Mouse (Mus musculus) adipocyte (in vitro differentiated cells): ENCODE results near the gene Atf7ip.
A peak's percentile ranks its signal among the peaks of the same experiment; 100 is the strongest.

Experiments
- DNase-seq: peaks from one replicate; pipeline ENCODE4 v3.0.0-alpha.2; 2016; ENCODE audit warnings: low spot score

Atf7ip gene

DNA sequence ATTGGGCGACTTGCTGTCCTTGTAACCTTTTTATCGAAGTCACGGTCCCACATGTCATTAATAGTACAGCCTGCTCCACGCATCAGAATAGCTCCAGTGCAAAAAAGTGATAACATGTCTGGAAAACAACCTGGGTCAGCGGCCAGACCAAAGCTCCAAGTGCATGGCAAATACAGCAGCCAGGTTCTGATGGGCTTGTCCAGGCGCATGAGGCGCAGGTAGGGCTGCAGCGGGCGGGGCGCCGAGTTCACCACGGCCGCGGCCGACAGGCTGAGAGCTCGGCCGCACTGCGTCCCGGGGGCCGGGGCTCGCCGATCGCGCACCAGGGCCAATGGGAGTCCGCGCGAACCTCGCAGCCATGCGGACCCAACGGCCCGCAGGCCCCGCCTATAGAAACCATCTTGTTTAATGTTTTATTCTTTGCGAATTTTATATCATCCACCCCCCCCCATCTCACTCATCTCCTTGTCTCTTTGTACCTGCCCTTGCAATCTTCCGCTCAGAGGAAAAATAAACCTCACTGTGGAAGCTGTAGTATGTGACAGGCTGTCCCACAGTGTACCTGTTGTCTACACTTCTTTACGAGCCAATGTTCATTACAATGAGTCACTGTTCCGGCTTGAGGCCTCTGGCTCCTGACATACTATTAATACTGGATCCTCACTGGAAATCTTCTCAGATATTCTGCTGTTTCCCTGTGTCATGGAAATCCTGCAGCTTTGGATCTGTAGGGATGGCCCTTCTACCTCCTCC, 19.0 kb upstream of the Atf7ip start:
- DNase-seq = no peak

GRCm38 (mm10) chr6:136487554-136487950, 18.4 kb upstream of the Atf7ip start:
- DNase-seq = no peak

GRCm38 (mm10) chr6:136489899-136490298, 16.1 kb upstream of the Atf7ip start:
- no peak for DNase-seq

DNA sequence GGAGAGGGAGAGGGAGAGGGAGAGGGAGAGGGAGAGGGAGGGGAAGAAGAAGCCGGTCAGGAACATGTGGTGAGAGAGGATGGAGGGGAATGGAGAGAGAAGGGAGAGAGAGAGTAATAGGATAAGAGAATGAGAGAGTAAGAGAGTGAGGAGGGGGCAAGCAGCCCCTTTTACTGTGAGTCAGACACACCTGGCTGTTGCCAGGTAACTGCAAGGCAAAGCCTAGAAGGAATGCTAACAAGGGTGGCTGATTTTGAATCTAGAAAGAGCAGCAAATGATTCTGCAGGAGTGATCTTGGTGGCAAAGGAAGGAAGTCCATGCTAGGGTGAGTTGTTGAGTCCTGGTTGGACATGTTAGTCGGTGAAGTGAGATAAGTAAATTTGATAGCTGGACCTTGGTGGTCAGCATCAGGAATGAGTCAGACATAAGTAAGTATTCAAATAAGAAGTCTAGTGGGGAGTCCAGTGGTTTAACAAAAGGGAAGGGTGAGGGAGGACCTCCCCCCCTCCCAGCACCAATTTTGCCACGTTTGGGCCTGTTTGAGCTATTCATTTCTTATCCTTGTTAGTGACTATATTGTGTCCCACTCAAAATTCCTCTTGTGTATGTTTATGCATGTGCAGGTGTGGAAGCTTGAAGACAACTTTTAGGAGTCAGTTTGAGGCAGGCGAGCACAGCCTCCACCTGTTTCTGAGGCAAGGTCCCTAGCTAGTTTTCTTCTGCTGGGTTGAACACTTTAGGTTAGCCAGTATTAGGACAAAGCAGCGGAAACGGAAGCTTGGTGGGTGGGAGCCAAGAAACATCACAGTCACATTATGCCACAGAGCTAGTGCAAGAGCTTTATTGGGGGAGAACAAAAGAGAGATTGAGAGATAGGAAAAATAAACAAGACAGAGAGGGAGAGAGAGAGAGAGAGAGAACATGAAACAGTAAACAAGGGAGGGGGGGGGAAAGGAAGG, 15.2 kb upstream of the Atf7ip start:
- DNase-seq = no peak

DNA sequence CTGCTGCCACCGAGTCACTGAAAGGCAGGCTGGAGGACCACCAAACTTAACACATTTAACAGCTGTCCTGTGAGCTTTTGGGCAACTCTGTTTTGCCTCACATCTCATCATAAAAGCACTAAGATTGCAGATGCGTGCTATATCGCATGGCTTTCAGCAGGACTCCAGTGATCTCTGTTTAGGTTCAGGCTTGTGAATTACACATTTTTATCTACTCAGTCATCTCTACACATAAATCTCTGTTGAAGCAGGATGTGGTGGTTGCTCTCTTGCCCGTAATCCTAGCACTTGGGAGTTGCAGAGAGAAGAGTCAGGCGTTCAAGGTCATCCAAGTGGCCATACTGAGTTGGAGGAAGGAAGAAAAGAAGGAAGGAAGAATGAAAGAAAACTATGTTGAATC, 14.3 kb upstream of the Atf7ip start:
- DNase-seq = no peak

DNA sequence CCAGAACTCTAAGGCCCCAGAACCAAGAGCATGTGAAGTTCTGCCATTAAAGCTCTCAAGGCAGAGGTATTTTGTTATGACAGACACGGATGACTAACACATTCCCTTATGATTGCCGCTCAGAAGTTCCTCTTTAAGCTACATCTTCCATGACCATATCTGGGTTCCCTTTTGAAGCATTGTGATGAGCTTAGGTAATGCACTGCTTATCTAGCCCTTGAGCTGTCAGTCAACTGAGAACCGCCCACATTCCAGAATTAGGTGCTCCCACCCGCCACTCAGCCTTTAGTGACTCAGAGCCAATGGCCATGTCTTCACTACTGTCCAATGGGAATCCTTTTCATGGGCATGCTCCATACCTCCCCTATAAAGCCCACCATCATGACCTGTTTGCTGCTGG, 13.7 kb upstream of the Atf7ip start:
- no peak for DNase-seq

GRCm38 (mm10) chr6:136493486-136493885, 12.5 kb upstream of the Atf7ip start:
- DNase-seq = no peak

- no peak for DNase-seq
Measured at GRCm38 (mm10) chr6:136493910-136494751, 11.8 kb upstream of the Atf7ip start.

- no peak for DNase-seq
Measured at GRCm38 (mm10) chr6:136495023-136495422, 10.9 kb upstream of the Atf7ip start.

- peak; percentile 53 for DNase-seq
Measured at GRCm38 (mm10) chr6:136497744-136498143, 8.2 kb upstream of the Atf7ip start.

GRCm38 (mm10) chr6:136499292-136499977, 6.5 kb upstream of the Atf7ip start:
- DNase-seq = no peak

- no peak for DNase-seq
Measured at GRCm38 (mm10) chr6:136508652-136509051, 2.7 kb downstream of the Atf7ip start.

- DNase-seq = no peak
Measured at GRCm38 (mm10) chr6:136510945-136511344, 5.0 kb downstream of the Atf7ip start.

GRCm38 (mm10) chr6:136512351-136512750, 6.4 kb downstream of the Atf7ip start:
- no peak for DNase-seq

- DNase-seq = no peak
Measured at GRCm38 (mm10) chr6:136516626-136517025, 10.7 kb downstream of the Atf7ip start.

GRCm38 (mm10) chr6:136517221-136517620, 11.3 kb downstream of the Atf7ip start:
- no peak for DNase-seq

DNA sequence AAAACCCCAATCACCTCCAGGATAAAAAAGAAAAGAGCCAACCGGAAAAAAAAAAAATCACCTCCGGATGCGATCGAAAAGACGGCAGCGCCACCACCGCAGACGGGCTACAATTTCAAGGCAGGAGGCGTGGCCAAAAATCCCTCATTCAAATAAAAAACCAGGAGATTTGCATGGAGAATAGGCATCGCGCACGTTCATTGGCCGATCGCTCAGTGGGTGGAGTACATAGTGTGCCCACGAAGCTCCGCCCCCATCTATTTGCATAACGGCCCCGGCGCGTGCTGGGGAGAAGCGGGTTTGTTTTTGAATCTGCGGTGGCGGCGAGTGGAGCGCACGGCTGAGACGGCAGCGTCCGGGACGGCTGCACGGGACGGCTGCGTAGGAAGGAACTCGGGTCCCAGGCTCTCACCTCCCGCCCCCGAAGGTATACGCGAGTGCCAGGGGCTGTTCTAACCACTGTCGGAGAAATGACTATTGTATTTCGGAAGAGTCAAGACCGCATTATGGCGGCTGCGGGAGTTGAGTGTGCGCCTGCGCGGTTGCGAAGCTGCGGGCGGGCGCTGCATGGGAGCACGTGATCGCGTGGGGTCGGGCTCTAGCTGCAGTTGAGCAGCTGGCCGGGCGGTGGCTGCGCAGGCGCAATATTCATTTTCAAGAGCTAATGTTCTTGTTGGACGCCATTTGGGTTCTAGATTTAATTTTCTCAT, 12.7 kb downstream of the Atf7ip start:
- peak; percentile 100 for DNase-seq

GRCm38 (mm10) chr6:136519254-136519653, 13.3 kb downstream of the Atf7ip start:
- DNase-seq = no peak

DNA sequence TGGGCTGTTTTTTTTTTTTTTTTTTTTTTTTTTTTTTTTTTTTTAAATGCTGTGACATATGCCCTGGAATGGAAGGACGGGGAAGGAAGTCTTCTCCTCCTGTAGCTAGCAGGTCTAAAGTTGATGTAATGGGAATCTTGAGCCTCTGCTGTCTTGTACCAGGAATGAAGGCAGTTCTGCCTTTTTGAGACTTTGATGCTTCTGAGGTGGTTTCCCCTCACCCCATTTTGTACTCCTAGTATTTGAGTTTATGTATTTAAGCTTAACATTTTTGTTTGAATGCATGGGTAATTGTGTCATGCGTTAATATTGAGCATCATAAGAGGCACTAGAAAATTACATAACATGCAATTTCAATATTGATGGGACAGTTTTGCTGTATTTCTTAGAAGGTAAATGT, 14.4 kb downstream of the Atf7ip start:
- no peak for DNase-seq

GRCm38 (mm10) chr6:136521681-136522080, 15.7 kb downstream of the Atf7ip start:
- DNase-seq = no peak

DNA sequence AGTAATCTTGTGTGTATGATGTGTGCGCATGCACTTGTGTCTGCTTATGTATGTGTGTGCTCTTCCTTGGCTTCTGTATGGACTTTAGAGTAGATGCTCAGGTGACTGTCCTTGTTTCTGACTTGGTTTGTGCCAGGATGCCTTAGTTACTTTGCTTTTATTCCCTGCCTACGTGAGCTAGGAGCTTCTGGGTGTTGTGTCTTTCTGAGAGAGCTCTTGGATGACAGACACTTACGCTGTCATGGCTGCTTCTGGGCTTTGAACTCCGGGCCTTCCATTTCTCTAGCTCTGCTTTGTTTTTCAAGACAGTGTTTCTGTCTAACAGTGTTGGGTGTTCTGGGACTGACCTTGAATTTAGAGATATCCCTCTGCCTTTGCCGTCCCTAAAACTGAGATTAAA, 16.7 kb downstream of the Atf7ip start:
- no peak for DNase-seq
